Mouse (Mus musculus) left cerebral cortex, adult 8-10 months (tissue): ENCODE measurements around the gene Rbpj. TPM values are rescaled to one million over a fixed set of nuclear protein-coding genes. Genes with fewer than 3 reads are reported as not detected.

ENCODE experiments used
- DNase-seq, 2 experiments: peaks; one replicate each; pipeline ENCODE4 v3.0.0; 2022; ENCODE audit warnings: low spot score in 2 of 2
- total RNA-seq, 4 experiments: library from RNA; stranded (reverse); gene quantifications; 2 replicates each; pipeline ENCODE4 v1.2.4; 2022

Gene Rbpj
- total RNA-seq, 4 experiments from 2014 or later: 24.7 to 33.8 (median 28.9) TPM

DNA sequence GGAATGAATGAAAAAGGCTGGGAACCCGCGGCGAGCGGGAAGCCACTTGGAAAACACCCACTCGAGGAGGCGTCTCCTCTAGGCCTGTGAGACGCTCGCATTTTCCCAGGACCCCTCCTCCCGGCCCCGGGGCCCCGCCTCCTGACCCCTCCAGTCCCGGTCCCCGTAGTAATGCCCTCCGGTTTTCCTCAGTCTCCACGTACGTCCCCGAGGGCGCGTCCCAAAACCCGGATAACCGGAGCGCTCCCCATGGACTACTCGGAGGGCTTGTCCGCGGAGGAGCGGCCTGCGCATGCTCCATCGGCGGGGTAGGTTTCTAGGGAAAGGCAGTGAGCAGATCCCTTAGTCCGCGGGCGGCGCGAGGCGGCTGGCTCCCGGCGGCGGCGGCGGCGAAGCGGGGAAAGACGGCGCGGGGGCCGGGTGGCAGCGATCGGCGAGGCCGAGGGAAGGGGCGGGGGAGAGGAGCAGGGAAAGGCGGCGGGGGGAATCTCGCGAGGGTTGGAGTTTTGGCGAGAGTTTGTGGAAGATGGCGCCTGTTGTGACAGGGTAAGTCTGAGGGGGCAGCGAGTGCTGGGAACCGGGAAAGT is 124.3 kb downstream of the Rbpj start:
- DNase-seq: peak; percentile 99

DNA sequence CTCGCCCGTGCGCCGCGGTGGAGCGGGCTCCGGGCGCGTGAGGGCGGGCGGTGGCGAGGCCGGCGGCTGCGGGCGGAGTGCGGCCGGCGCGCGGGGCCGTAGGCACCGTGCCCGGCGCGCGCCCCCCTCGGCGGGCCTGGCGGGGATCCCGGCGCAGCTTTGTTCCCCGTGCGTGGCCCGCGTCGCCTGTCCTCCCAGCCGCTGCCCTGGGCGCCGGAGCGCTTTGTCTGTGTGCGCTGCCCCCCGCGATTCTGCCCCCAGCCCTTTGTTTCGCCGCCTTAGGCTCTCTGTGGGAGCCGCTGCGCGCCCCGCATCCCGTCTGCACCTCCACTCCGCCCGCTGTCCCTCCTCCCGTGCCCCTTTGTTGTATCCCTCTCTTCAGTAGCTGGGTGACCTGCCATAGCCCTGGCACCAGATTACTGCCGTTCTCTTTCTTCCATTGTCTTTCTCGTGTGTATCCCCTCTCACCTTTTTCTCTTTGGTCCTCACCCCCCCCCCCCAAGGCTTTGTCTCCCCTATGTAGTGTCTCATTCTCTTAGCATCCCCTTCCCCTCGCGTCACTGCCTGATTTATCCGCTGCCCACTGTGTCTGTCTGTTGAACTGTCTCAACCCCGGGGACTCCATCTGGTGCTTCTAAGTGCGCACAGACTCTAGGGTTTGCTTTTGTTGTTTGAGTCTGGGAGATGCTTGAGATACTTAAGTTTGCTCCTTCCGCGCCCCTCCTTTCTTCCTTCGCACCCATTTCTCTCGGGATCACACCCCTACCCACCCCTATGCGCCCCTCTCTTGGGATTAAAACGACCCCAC is 125.1 kb downstream of the Rbpj start:
- no peak for DNase-seq

DNA sequence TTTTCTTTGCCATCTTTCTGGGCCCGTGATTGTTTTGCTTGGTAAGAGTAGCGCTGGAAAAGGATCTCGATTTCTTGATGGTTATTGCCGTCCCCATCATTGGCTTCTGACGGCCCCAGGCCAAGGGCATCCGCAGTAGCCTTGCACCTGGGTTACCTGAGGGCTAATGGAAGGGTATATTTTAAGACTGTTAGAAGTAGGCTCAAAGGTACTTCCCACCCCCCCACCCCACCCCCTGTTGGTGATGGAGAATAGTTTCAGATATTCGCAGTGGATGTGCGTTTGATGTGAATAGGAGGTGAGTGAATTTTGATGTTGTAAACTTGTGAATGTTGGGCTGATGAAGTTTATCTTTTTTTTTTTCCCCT is 125.7 kb downstream of the Rbpj start:
- DNase-seq: no peak

DNA sequence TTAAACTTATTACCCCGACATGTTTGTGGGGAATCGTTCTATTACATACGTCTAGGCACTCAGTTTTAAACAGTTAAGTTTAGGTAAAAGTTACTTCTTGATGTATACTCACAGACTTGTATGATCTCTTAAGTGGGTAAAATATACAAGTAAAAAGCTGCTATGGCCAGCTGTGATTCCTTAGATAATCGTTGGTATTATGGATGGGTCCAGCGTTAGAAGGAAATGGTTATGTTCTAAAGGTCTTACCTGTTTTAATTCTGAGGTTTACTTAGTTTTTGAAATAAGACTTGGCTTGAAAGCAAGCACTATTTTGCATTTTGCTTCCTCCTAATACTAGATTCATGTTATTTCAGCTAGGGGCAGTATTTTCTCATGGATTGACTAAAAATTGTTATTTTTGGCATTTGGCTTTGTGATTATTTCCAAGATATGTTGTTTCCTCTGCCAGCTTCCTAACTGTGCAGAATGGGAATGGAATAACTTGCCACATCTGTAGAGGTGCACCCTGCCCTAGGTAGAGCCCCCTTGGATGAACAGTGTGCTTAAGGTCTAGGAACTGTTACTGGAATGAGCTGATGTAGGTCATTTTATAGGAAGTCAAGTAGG is 127.2 kb downstream of the Rbpj start:
- DNase-seq: no peak

DNA sequence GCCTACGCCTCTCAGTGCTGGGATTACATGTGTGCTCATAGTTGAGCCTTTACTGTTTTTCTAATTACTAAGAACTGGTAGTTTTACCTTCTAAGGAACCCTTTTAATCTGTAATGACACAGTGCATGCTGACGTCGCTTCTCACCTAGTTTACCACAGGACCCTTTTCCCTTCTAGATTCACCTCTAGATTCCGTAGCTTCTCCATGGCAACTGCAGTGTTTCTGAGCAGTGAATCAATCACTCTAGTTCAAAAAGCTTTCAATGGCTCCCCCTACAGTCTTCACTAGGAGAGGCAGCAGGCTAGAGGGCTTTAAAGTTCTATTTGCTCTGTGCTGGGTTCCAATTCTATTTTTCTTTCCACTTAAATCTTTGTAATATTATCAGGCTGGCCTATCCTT is 128.3 kb downstream of the Rbpj start:
- no peak for DNase-seq

DNA sequence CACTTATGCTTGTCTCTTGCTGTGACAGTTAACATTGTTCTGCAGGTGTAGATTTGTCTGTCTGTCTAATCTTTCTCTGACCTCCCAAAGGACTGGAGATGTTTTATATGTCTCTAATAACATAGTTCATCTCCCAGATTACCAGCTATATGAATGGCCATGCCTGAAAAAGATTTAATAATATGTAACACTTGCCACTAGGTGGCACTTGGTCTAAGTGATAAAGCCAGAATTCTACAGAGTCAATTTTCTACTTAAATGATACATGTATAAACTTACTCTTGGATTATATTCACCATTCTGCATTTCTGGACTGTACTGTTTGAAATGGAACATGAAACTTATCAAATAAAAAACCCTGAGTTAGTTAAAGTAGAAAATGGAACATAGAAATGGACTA is 132.6 kb downstream of the Rbpj start:
- DNase-seq: no peak

DNA sequence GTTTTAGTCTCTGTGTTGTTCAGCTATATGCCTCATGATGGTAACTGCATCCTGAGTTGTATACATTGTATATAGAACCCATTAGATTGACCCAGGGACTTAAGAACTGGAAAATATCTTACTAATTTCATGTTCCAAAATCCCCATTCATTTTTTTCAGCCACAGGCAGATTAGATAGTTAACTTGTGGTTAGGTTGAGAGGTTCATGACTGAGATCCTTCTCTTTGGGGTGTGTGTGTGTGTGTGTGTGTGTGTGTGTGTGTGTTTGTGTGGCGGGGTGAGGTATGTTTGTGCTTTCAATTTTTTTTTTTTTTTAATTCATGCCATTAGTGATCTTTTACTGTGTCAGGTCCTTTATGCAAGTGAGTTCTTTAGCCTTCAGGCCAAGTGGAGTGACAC is 133.2 kb downstream of the Rbpj start:
- DNase-seq: no peak

DNA sequence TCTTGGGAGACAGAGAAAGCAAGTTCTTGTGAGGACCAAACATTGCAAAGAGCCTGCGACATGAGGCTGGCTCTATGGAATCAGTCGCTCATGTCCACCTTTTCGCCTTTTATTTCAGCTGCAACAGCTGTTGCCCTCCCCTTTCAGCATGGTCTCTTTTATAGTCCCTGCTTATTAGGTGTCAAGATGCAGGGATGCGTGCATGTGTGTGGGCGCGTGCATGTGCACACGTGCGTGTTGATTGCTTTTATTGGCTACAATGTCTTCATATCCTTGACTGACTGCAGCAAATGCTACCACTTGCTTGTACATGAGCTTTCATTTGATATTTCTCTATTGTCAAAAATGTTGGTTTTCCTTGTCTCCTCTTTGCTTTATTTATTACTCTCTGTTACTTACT is 136.2 kb downstream of the Rbpj start:
- DNase-seq: no peak

DNA sequence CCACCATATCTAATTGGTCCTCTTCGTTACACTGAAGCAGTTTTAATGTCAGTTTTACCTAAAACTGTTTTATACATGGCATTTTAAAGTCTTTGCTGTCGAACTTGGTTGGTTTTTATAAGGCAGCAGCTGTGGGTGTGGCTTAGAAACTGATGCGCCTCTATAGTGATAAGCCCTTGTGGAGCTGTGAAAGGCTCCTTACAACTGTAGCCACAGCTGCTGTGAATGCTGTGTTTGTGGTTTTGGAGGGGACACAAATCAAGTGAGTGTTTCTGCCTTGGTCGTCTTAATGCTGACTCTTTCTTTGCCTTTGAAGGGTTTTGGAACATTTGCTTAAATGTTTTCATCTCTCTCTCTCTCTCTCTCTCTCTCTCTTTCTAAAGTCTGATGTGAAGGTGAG is 139.5 kb downstream of the Rbpj start:
- DNase-seq: no peak

DNA sequence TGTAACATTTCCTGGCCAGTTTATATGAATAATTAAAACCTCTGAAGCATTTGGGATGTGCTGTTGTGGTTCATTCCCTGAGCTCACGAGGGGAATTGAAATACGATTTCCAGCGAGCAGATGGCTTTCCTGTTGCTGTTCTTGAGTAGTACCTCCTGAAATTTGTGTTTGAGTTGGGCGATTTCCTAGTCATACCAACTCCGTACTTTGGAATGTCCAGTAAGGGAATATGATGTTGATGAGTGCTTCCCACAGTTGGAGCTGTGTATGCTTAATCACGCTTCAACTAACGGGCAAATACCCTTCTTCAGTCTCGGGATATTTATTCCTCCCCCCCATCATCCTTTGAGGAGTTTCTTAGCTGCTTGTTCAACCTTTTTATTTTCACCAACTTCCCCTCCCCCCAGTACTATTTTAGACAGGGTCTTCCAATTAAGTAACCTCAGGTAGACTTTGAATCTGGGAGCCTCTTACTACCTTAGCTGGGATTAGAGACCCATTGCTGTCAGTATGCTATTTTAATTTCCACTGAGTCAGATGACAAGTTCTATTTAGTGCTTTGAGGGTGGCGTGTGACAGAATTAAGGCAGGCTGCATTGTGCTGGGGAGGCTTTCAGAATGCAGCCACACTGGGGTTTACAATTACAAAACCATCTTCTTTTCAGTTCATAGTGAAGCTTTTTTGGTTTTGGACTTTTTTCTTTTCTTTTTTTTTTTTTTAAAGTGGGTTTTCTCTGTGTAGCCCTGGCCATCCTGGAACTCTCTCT is 141.5 kb downstream of the Rbpj start:
- no peak for DNase-seq

DNA sequence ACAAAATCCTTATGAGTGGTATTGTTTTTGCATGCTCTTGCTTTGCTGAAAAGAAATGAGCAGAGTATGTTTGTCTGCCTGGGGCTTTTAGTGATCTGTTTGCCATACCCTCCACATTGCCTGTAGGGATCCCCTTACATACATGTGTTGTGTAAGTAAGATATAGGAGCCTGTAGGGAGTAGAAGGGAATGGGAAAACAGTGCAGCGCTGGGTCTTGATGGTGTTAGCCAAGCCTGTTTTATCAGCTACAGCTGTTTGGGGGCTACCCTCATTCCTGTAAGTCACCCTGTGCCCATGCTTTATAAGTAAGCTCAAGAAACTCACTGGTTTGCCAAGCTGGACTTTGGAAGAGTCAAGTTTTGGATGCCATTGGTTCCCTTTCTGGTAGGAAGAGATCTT is 152.9 kb downstream of the Rbpj start:
- no peak for DNase-seq

DNA sequence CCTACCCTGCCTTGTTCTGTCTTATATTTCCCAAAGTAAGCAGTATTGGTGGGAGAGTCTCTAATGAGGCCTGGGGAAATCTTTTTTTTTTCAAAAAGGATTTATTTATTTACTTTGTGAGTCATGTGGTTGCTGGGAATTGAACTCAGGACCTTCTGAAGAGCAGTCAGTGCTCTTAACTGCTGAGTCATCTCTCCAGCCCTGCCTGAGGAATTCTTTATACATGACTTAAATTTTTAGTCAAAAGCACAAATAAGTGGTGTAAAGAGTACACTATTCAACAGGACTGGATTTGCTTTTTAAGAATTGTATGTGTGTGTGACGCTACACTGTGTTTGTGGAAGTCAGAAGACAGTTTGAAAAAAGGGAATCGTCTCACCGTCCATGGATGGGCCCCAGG is 166.1 kb downstream of the Rbpj start:
- no peak for DNase-seq

DNA sequence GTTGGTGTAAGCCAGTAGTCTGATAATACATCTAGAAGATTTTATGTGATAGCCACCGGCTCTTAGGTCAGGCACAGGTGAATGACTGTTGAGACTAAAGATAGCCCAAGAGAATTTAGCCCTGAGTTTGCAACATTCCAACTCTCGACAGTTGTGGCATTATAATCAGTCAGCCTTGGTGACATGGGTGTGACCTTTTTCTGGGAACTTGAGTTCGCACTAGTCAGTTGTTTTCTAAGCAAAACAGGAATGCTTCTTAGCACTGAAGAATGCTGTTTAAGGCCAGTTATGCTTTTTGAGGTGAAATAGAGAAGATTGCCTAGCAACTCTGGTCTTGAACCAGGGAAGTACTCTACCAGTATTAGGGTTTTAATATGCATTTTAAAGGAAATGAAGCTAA is 170.8 kb downstream of the Rbpj start:
- no peak for DNase-seq

DNA sequence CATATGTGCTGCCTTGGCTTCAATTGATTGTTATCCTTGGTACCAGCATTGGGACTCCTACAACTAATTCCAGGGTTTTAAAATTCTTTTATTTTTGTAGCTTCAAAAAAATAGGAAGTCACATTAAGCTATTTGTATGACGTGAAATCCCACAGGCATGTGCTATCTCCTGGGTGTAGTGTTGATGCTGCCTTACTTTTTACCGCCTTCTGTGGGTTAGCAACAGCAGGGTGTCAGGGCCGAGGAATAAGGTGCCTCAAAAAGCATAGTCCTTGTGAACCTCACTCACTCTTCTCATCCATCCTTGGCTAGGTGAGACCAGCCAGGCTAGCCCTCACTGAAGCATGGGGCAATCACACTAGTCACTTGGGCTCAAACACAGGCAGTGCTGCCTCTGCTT is 171.3 kb downstream of the Rbpj start:
- no peak for DNase-seq

DNA sequence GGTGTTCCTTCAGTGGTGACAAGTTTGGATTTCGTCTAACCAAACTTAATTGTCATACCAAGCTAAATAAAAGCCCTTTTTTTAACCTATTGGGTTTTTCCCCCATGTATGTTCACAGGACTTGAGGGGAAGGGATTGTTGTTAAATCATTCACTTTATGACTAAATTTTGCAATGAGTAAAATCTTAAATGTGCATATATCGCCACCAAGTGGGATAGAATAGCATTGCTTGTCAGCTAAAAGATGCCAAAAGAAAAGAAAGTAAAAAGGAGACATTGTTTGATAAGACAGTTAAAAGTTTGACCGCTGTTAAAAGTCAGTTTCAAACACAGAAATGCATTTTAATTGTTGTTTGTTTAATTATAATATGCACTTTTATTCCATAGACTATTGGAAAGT is 172.7 kb downstream of the Rbpj start:
- DNase-seq: no peak

DNA sequence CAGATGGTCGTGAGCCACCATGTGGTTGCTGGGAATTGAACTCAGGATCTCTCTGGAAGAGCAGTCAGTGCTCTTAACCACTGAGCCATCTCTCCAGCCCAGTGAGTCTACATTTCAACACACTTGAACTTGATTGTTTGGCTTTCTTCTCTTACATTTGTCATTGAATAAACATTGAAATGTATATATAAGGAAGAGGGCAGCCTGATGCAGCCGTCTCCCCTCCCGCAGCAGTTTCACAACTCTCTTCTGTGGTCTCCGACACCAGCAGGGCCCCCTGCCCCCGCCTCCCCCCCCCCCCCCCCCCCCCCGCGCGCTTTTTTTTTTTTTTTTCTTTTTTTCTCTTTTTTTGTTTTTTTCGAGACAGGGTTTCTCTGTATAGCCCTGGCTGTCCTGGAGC is 180.7 kb downstream of the Rbpj start:
- DNase-seq: no peak

DNA sequence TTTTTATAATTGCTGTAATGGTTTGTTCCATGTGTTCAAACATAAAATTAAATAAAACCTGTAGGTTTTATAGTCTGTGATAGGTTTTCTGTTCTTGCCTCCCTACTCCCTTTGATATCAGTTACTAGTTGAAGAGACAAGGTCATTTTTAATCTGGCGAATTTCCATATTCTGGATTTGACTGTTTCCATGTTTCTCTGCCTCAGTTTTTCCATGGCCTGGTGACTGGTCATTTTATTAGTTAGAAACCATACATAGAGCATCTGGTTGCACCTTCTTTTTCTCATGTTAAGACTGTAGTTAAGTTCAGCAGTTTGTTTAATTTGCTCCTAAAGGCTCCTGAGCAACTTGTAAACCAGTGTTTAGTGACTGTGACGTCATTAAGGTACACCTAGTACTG is 181.4 kb downstream of the Rbpj start:
- DNase-seq: no peak

DNA sequence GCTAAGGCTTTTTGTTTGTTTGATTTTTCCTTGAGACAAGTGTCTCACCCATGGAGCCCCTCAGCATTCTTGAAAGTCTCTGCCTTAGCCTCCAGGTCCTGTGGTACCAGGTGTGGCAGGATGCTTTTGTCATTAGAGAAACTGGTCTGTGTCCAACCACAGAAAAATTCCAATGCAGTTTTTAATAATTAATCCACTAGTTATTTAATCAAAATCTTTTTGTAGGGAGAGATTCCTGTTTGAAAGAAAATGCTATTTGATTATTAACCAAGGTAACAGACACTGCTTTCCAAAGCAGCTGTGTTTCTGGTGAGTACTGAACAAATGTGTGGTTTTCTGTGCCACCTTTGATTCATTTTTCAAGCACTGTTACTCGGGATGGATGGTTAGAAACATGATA is 190.6 kb downstream of the Rbpj start:
- DNase-seq: no peak

DNA sequence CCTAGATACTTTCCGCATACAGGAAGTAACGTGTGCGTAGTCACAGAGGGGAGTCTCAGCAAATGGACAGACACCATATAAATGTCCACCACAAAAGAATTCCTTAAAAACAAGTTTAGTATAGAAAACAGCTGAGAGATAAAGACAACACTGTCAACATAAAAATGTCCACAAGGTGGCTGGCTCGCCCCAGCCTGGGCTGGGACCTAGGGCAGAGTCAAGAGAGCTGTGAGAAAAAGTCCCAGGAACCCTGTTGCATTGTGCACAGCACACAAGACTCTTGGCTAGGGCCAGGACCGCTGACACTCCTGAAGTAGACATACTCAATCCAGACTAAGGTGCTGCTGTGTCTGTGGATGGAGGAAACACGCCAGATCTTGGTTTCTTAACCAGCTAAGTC is 192.0 kb downstream of the Rbpj start:
- no peak for DNase-seq

DNA sequence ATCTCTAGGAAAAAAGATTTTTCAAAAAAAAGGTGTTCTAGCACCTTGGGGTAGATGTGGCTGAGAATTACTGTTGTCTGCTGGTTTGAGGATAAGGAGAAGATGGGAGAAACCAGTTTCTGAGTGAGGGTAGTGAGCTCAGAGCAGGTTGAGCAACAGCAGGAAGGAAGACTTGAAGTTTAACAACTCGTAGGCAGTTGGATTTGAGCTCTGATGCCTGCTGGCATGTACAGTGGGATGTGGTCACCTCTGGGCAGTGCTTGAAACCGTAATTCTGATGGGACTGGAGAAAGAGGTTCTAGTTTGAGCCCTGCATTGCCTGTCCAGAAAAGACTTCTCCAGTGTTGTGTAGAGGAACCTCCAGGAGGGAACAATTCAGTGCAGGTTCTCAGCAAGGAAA is 195.6 kb downstream of the Rbpj start:
- DNase-seq: no peak

DNA sequence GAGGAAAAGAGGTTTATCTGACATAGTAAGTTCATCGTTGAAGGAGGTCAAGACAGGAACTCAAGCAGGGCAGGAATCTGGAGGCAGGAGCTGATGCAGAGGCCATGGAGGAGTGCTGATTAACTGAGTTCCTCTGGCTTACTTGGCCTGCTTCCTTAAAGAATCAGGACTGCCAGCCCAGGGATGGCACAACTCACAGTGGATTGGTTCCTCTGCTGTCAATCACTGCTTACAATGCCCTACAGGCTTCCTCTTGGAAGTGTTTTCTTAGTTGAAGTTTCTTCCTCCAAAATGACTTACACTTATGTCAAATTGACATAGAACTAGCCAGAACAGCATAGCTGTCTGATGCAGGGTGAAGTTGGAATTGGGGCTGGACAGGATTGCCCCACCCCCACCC is 196.5 kb downstream of the Rbpj start:
- DNase-seq: no peak

DNA sequence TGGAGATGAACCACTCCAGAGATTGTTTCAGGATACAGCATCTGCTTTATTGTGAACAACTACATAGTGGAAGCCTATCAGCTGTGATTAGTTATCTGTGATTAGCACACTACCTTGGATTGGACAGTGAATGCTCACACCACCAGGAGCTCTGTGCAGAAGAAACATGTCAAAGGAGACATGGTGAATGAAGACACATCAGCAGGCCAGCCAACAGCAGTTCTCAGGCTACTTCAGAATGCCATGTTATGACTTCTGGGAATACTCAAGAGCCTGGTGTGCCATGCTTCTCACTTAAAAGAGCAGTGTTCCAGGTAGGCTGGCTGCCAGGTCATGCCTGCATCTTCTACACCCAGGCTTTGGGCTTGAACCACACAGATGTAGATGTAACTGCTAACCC is 197.7 kb downstream of the Rbpj start:
- no peak for DNase-seq
